In the genomic region with DNA sequence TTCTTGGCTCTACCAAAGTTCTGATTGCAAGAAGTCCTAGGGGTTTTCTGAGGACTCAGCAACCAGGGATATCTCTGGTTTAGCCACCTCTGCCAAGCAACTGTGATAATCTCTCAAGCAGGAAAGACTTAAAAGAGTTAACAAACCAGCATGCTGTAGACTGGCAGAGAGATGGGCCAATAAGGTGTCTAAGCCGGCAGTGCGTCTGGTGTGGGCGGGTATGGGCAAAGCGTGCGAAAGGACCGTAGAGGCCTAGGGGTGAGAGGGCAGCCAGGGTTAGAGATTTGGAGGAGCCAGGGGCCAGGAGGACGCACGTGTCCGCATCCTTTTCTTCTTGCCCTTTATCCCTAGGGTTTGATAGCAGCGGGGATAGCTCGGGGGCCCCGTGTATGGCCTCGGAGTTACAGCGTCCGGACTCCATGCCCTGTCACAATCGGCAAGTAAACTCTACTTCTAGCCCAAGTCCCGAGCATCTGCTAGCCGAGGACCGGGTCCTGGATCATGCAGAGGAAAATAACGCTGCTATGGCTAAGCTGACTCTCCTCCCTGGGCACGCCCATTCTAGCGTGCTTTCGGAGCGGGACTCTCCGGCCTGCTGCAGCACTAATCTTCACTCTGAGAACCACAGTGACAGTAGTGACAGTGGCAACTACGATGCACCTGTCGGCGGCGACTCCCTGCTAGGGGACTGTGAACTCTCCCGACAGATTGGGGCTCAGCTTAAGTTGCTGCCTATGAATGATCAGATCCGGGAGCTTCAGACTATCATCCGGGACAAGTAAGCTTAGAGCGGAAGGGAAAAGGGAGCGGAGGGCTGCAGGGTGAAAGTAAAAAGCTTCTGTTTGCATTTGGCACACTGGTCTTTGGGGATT, we compare ENCODE assay signal across 8 mouse cellular contexts. TPM values are rescaled to one million over a fixed set of nuclear protein-coding genes. Genes with fewer than 3 reads are reported as not detected.
A peak's percentile ranks its signal among the peaks of the same experiment; 100 is the strongest.
DNase-seq lines count a peak whose midpoint lies in the region; ATAC-seq lines count a peak whose summit lies in the region.

A gene (plus strand): TSS at position 247 of the 872 bp plus-strand sequence.

- 33% methylated on average over 34 of the region's 34 CpGs for WGBS in forebrain, embryonic 14.5 days
- 24% methylated on average over 34 of the region's 34 CpGs for WGBS in neural tube, embryonic 15.5 days

- no peaks in the 10 kb centered on the region for H3K9me3 ChIP-seq in forebrain, embryonic 14.5 days (replicated peaks; ENCODE audit: control insufficient read depth, low read length)
- no peaks in the 10 kb centered on the region for H3K9me3 ChIP-seq in neural tube, embryonic 15.5 days (replicated peaks)

- peak within 1 kb of the TSS; percentile 59 for H3K9ac ChIP-seq in forebrain, embryonic 14.5 days (ENCODE audit: low read length)
- peak within 1 kb of the TSS; percentile 52 for H3K9ac ChIP-seq in neural tube, embryonic 15.5 days (replicated peaks)

- peak; percentile 74 for DNase-seq in ES-CJ7 (ENCODE audit: low read depth, low spot score)
- DNase-seq in cerebellum, adult 11 months, result peak; percentile 62
- peak; percentile 90 for DNase-seq in forebrain, embryonic 14.5 days (ENCODE audit: low spot score)
- peak; percentile 74 to 78 for DNase-seq in heart, postnatal 14 days
- peak; percentile 64 to 88 for DNase-seq in layer of hippocampus, adult 18-20 months (ENCODE audit: low spot score in 2 of 2)
- DNase-seq in lung, adult 18-20 months, result peak; percentile 85 to 90
- peak; percentile 73 for DNase-seq in testis, postnatal 10 days (ENCODE audit: low spot score)

- H3K36me3 ChIP-seq in forebrain, embryonic 14.5 days (ENCODE audit: control insufficient read depth, insufficient read depth, low read length), result no peaks in the 10 kb centered on the region
- no peaks in the 10 kb centered on the region for H3K36me3 ChIP-seq in neural tube, embryonic 15.5 days

- intact Hi-C loops in heart, postnatal 14 days (cut with DNase I), result loop anchor here (5.0 to 10.0 kb wide), 2 partner anchors 71 to 128 kb away; a partner anchor contains a TSS

- no peaks in the 10 kb centered on the region for H3K27me3 ChIP-seq in forebrain, embryonic 14.5 days (replicated peaks; ENCODE audit: control insufficient read depth, insufficient read depth, low read length)
- peaks cover 16% of the 10 kb centered on the region for H3K27me3 ChIP-seq in neural tube, embryonic 15.5 days (replicated peaks)

- H3K4me2 ChIP-seq in forebrain, embryonic 14.5 days (ENCODE audit: low read length), result peak within 1 kb of the TSS; percentile 49
- peak within 1 kb of the TSS; percentile 59 for H3K4me2 ChIP-seq in neural tube, embryonic 15.5 days

- peak within 1 kb of the TSS; percentile 51 for H3K4me3 ChIP-seq in forebrain, embryonic 14.5 days (ENCODE audit: low read depth, low read length)
- H3K4me3 ChIP-seq in neural tube, embryonic 15.5 days (replicated peaks), result peak within 1 kb of the TSS; percentile 56

- peak within 1 kb of the TSS; percentile 46 for H3K27ac ChIP-seq in forebrain, embryonic 14.5 days (ENCODE audit: low read depth, low read length)
- H3K27ac ChIP-seq in neural tube, embryonic 15.5 days (replicated peaks), result peak within 1 kb of the TSS; percentile 75

- no peaks in the 10 kb centered on the region for H3K4me1 ChIP-seq in forebrain, embryonic 14.5 days (ENCODE audit: control insufficient read depth, insufficient read depth, low read length)
- peaks cover 6% of the 10 kb centered on the region; the same call in 1 of the 2 replicates for H3K4me1 ChIP-seq in neural tube, embryonic 15.5 days

- peak; percentile 99 for ATAC-seq in forebrain, embryonic 14.5 days
- ATAC-seq in neural tube, embryonic 15.5 days (ENCODE audit: low FRiP score), result peak; percentile 99

RNA-seq across cellular contexts. Expression of the gene that starts here (rescaled TPM):
- 1.2 and 1.6 TPM in 2 replicates for polyA plus RNA-seq in forebrain, embryonic 14.5 days (2014; fragmentation: Nextera tagmentation; extraction: Ambion mirVana)
- 1 to 10 TPM; 8.0 to 9.4 TPM for total RNA-seq in heart, postnatal 14 days (2021)
- total RNA-seq in layer of hippocampus, adult 18-20 months (2021), result 10 to 100 TPM; 15.2 to 16.7 TPM
- polyA plus RNA-seq in neural tube, embryonic 15.5 days (2015; fragmentation: Nextera tagmentation; extraction: Ambion mirVana), result 2.1 and 2.8 TPM in 2 replicates

Comparison
In these comparisons a context has a peak if more than half of its experiments do, and no peak if none do; other contexts are left out.
1. Peak in every context shown above with its lines: DNase-seq, ATAC-seq, H3K4me3 ChIP-seq and H3K27ac ChIP-seq.